Mouse (Mus musculus): ENCODE data around the gene Micu1. TPM values are rescaled to one million over a fixed set of nuclear protein-coding genes. Genes with fewer than 3 reads are reported as not detected.

The Micu1 gene
- total RNA-seq, 2 experiments from 2014 or later = 82.4 to 88.7 TPM

DNA sequence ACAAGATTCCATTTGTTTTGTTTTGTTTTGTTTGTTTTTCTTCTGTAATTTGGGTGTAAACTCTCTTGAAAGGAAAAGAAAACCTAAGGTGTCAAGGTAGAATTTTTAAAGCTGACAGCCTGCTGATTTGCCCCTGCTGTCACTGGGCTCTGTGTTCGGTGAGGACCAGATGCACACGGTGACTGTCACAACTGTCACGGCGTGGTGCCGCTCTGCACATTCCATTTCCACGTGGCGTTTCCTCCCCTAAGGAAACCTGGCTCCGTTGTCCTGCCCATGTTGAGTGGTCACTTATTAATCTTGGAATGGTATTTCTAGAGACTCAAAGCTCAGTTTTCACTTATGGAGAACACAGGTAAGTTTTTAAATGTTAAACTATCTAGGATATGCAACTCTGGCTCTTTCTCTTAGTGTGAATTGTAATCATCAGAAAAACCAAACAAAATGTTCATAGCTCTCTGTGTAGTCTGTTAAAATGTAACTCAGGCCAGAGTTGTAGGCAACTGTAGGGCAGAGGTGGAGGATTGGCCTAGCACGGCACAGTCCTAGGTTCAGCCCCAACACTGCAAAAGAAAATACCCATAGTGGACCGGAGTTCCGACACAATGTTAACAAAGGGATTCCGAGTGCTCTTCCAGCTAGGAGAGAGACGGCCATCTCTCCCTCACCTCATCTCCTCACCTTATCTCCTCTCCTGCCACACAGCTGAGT is 66.2 kb downstream of the Micu1 start:
- DNase-seq (ENCODE audit: low spot score in 2 of 2) = no peak
- intact Hi-C loops (cut with DNase I) = no loop called here

DNA sequence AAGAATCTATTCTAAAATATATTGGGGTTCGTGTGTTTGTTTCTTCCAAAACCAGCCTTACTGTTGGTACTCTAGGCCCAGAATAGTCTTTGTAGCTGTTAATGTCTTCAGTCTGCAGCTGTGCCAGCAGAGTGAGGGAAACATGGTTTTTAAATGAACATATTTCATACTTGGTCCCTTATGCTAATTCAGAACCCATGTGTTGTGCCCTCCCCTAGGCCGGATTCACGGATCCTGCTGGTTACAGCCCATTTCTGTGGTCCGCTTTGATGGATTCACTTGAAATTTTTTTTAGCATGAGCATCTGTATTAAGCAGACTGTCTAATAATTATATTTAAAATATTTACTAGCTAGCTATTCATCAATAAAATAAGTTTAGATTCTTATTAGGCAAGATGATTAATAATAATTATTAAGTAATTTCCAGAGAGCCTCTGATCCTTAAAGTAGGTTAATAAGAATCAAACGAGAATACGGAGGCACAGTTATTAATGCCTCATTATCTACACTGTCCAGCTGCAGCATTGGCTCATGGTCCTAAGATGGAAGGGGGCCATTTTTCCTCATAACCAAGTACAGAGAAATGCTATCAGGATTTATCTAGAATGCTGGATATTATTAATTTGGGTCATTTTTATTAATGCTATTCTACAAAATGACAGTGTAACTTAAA is 69.2 kb downstream of the Micu1 start:
- intact Hi-C loops (cut with DNase I) = no loop called here
- no peak for DNase-seq (ENCODE audit: low spot score in 2 of 2)

DNA sequence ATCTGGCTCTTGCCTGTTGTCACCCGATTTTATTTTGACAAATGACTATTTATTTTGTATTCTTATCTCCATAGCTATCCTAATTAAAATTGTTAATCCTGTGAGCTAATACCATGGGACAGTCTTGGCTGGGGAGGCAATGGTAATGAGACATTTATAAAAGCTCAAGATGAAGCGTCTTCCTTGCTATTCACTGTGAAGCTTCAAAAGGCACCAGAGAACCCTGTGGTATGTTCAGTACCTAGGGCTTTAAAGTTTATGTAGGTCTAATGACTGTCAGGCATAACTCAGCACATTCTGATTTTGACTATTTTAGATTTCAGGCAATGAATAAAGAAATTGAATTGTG is 69.7 kb downstream of the Micu1 start:
- intact Hi-C loops (cut with DNase I) = no loop called here
- DNase-seq (ENCODE audit: low spot score in 2 of 2) = no peak

DNA sequence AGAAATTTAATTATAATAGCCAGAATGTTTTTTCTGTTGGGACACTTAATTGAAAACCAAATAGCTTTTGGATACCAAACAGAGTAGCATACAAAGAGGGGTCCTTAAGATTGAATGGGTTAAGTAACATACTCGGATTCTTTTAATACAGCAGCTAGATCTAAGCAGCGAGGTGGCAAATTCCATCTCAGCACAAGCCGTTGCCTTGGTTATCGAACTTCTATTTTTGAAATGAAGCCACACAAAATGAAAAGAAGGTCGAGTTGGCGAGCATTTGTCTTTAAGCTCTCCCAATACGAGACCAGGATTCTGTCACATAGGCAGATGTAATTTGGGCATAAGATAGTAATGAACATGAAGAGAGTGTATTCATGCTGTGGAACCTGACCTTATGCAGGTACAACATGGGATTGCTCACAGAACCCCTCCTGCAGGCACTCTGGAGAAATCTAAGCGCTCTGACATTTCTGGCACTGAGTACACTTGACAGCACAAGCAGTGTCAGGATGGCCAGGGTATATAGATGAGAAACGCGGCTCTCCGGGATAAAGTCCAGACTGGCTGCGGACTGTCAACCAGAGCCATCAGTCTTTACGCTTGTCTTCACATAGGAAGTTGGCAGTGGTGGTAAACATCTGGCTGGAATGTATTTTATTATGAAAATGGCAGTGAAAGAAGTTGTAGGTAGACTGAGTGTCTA is 71.3 kb downstream of the Micu1 start:
- intact Hi-C loops (cut with DNase I) = no loop called here
- DNase-seq (ENCODE audit: low spot score in 2 of 2) = peak; percentile 20 to 80

- intact Hi-C loops (cut with DNase I) = no loop called here
- no peak for DNase-seq (ENCODE audit: low spot score in 2 of 2)
Observed at GRCm38 (mm10) chr10:59774141-59774534, 71.9 kb downstream of the Micu1 start.

- intact Hi-C loops (cut with DNase I) = no loop called here
- no peak for DNase-seq (ENCODE audit: low spot score in 2 of 2)
Observed at GRCm38 (mm10) chr10:59777246-59777645, 75.0 kb downstream of the Micu1 start.

- intact Hi-C loops (cut with DNase I) = no loop called here
- DNase-seq (ENCODE audit: low spot score in 2 of 2) = peak; percentile 15 to 28
Observed at GRCm38 (mm10) chr10:59778137-59778710, 75.9 kb downstream of the Micu1 start.

GRCm38 (mm10) chr10:59780698-59781097 is 78.4 kb downstream of the Micu1 start:
- no peak for DNase-seq (ENCODE audit: low spot score in 2 of 2)
- intact Hi-C loops (cut with DNase I) = no loop called here

DNA sequence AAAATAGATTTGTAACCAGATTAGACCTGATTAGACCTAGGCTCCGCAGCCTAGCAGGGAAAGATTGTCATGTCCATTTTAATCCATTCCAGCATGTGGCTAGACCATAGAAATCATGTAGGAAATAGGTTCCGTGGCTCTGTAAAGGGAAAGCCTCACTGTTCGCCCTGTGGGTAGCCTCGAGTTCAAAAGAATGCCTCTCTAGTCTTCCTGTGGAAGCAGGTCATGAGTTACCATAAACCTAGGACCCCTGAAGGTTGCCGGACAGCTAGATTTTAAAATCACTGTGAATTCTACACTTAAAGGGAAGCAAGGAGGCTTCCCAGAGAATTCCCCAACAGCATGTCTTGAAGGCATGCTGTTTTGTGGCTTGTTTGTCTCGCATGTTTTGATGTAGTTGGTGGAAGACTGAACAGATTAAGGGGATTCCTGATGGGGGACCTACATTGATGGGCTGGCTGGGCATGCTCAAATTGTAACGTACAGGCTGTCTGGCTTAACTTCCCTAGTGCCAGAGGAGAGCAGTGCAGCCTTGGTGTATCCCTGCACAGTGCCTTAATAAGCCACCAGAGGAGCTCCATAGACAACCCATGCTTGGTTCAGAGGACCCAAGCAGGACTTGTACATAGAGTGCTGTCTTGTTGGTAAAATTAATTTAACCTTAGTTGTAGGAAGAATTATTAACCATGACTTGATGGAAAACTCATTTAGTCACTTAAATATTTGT is 79.1 kb downstream of the Micu1 start:
- DNase-seq (ENCODE audit: low spot score in 2 of 2) = no peak
- intact Hi-C loops (cut with DNase I) = no loop called here

DNA sequence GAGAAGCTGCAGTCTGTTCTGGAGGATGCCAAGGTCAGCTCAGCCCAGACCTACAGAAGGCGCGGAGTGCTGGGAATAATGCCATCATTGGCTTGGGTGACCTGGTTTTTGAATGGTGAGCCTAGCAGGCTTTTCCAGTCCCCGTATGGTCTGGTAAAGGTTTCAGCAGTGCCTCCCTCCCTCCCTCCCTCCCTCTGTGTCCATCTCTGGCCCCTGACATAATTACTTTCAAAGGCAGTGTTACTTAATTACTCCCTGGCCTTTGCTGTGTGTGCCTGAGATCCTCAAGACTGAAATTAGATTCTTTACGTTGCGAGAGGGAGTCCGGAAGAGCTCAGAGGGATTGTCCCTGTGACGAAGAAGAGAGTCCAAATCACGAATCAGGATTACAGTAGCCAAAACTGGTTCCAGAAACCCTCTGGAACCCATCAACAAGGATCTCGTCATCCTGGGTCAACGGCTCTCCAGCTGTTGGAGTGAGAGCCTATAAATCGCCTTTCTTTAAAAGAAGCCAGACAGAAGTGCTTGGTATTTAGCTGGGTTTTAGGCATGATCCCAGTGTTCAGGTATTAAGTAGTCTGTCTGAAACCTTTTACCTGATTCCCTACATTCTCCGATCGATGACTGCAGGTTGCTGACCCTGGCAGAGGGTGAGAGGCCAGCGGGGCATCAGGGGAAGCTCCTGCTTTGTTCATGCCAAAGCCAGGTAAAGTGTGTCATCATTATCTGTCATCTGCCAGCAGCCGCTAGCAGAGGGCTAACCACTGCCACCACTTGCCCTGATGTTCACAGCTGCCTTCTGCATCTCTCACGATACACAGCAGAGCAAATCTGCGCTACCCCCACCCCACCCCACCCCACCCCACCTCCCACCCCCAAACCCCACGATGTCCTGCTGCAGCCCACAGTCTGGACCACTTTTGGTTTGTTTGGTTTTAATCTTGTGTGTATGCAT is 82.7 kb downstream of the Micu1 start:
- intact Hi-C loops (cut with DNase I) = no loop called here
- DNase-seq (ENCODE audit: low spot score in 2 of 2) = no peak

- peak; percentile 32 to 52 for DNase-seq (ENCODE audit: low spot score in 2 of 2)
- intact Hi-C loops (cut with DNase I) = no loop called here
Observed at GRCm38 (mm10) chr10:59786289-59786688, 84.0 kb downstream of the Micu1 start.

- DNase-seq (ENCODE audit: low spot score in 2 of 2) = no peak
Observed at GRCm38 (mm10) chr10:59787140-59787800, 85.0 kb downstream of the Micu1 start.

DNA sequence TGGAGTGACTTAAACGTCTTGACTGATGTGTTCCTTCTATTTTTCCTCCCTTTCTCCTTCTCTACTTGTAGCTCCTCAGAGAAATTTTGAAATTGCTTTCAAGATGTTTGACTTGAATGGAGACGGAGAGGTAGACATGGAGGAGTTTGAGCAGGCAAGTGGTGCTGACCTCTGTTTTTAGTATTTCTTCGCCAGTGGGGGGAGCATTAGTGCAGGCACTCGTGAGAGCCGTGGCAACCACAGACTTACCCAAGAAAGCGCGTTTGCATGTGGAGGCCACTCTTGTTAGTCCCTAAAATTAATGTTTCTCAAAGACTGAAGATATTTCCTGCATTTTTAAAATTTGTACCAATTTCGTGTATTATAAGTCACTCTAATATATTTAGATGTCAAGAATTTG is 85.6 kb downstream of the Micu1 start:
- intact Hi-C loops (cut with DNase I) = no loop called here

More at GRCm38 (mm10) chr10:59787140-59787800, 85.0 kb downstream of the Micu1 start:
- intact Hi-C loops (cut with DNase I) = no loop called here

DNA sequence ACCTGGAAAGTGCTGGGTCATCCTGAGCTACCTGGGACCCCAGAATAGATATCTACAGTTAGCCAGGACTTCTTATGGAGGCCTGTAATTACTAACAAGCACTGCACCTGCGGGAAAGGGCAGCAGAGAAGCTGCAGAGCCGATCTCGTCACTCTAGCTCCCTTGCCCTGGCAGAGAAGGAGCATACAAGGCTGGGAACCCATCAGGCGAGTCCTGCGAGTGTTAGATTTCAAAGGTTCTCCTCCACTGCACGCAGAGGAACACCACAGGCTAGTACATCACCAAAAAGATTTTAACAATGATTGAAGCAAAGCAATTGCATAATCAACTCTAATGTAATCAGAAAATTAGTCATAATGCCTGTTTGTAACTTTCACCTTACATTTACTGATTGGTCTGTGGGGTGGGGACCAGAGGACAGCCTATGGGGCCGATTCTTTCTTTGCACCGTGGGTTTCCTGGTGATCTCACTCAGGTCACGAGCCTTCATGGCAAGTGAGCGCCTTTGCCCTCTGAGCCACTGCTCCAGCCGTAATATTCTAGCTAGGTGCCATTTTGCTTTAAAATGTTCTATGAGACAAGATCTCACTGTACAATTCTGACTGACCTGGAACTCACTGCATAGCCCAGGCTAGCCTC is 88.1 kb downstream of the Micu1 start:
- DNase-seq (ENCODE audit: low spot score in 2 of 2) = no peak
- intact Hi-C loops (cut with DNase I) = no loop called here

More for the DNA sequence above, 85.6 kb downstream of the Micu1 start:
- no peak for DNase-seq (ENCODE audit: low spot score in 2 of 2)

GRCm38 (mm10) chr10:59791896-59792295 is 89.6 kb downstream of the Micu1 start:
- no peak for DNase-seq (ENCODE audit: low spot score in 2 of 2)
- intact Hi-C loops (cut with DNase I) = no loop called here

DNA sequence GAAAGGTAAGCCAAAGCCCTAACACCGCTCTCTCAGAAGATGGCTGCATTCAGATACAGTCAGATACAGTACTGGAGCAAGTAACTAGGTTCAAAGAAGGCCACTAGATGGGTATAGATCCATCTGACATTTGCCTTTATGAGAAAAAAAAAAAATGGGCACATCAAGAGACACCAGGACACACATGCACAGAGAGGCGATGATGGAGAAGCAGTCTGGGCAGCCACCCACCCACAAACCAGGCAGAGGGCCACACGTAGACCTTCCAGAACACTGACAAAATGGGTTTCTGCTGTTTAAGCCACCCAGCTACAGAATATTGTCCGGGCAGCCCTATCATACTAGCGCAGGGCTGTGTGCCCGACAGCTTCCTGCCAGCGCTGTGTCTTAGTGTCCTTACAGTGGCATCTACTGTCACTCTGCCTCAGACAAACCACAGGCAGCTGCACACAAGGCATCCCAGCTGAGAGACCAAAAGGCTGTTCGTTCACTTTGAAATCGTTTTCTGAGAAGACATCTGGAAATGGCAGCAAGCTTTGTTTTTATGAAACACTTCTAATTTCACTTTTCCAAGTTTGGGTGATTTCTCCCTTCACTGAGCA is 90.4 kb downstream of the Micu1 start:
- DNase-seq (ENCODE audit: low spot score in 2 of 2) = no peak
- intact Hi-C loops (cut with DNase I) = no loop called here

DNA sequence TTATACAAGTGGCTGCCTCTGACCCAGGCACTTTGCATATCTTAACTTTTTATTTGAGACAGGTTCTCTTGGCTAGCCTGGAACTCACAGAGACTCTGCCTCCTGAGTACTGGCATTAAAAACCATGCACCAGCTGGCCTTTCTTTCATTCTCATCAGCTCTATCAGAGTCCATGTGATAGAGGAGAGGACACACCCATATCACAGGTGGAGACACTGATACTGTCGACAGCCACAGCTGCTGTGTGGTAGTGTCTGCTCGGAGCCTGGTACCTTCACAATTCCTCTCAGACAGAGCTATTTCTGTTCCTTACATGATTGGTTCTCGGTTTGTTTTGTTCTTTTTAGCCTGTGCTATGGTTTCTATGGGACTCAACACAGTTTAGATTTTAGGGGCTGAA is 91.2 kb downstream of the Micu1 start:
- no peak for DNase-seq (ENCODE audit: low spot score in 2 of 2)
- intact Hi-C loops (cut with DNase I) = no loop called here

Measured in left cerebral cortex, postnatal 14 days (tissue).